Mouse (Mus musculus): ENCODE measurements around the gene Rars.

GRCm38 (mm10) chr11:35838345-35839338 lies 4.3 kb upstream of the Rars start:
- TF ChIP-seq CTCF (IDR thresholded peaks at IDR 0.05; ENCODE audit: low read depth) (no peak), EP300 (optimal IDR thresholded peaks at IDR 0.05) (no peak)
